Mouse (Mus musculus) heart, adult 9 months (tissue): ENCODE data around the gene Vav3.

ENCODE experiments used
- DNase-seq, 2 experiments: peaks; one replicate each; pipeline ENCODE4 v3.0.0; 2022; ENCODE audit warnings: low spot score in 2 of 2

Vav3 gene

GRCm38 (mm10) chr3:109683608-109684295, 343.3 kb downstream of the Vav3 start:
- no peak for DNase-seq

- no peak for DNase-seq
These were observed 350.1 kb downstream of the Vav3 start for GRCm38 (mm10) chr3:109690566-109690965.

- no peak for DNase-seq
These were observed 352.2 kb downstream of the Vav3 start for GRCm38 (mm10) chr3:109692613-109693012.

GRCm38 (mm10) chr3:109701301-109701700, 360.8 kb downstream of the Vav3 start:
- DNase-seq, result no peak

GRCm38 (mm10) chr3:109707786-109708460, 367.5 kb downstream of the Vav3 start:
- DNase-seq, result no peak

- DNase-seq, result no peak
These were observed 371.3 kb downstream of the Vav3 start for GRCm38 (mm10) chr3:109711751-109712150.

- DNase-seq, result no peak
These were observed 374.0 kb downstream of the Vav3 start for GRCm38 (mm10) chr3:109714476-109714875.

GRCm38 (mm10) chr3:109721753-109722152, 381.3 kb downstream of the Vav3 start:
- DNase-seq, result no peak

- DNase-seq, result no peak
These were observed 386.3 kb downstream of the Vav3 start for GRCm38 (mm10) chr3:109726776-109727175.

- no peak for DNase-seq
These were observed 391.3 kb downstream of the Vav3 start for GRCm38 (mm10) chr3:109731592-109732230.

GRCm38 (mm10) chr3:109732327-109733182, 392.1 kb downstream of the Vav3 start:
- no peak for DNase-seq
